Mouse (Mus musculus) lung, postnatal 0 days (tissue): Measurements from ENCODE around the gene Ppp2r5e. TPM values are rescaled to one million over a fixed set of nuclear protein-coding genes. Genes with fewer than 3 reads are reported as not detected.

Experiments used
- ATAC-seq: fragments of 200-750 bp; cut with Nextera tagmentation; 2 replicates; pipeline ENCODE4 v1.8.0; 2017; ENCODE audit warnings: moderate library complexity
- DNase-seq: peaks from one replicate; pipeline ENCODE4 v3.0.0-alpha.2; 2016; ENCODE audit warnings: low spot score
- H3K27ac ChIP-seq: fragments of 300-500 bp; sonication (generic); 2 replicates; pipeline ENCODE4 v1.5.1; 2014; ENCODE audit warnings: antibody characterized with exemption, mild to moderate bottlenecking, low read length, mixed read lengths
- H3K27me3 ChIP-seq: fragments of 300-500 bp; sonication (generic); replicated peaks from 2 replicates; pipeline ENCODE4 v1.6.1; 2014; ENCODE audit warnings: low read length, mixed read lengths; ENCODE audit not compliant: insufficient read depth
- H3K36me3 ChIP-seq: fragments of 300-500 bp; sonication (generic); 2 replicates; pipeline ENCODE4 v1.6.1; 2014; ENCODE audit warnings: low read length, mixed read lengths; ENCODE audit not compliant: insufficient read depth
- H3K4me1 ChIP-seq: fragments of 300-500 bp; sonication (generic); 2 replicates; pipeline ENCODE4 v1.6.1; 2014; ENCODE audit warnings: antibody characterized with exemption, low read depth, low read length, mixed read lengths; ENCODE audit not compliant: insufficient read depth
- H3K4me2 ChIP-seq: fragments of 300-500 bp; sonication (generic); replicated peaks from 2 replicates; pipeline ENCODE4 v1.6.1; 2014; ENCODE audit warnings: low read depth, mild to moderate bottlenecking, low read length, moderate library complexity, mixed read lengths
- H3K4me3 ChIP-seq: fragments of 300-500 bp; sonication (generic); 2 replicates; pipeline ENCODE4 v1.5.1; 2014; ENCODE audit warnings: low read depth, low read length
- H3K9ac ChIP-seq: fragments of 300-500 bp; sonication (generic); replicated peaks from 2 replicates; pipeline ENCODE4 v1.6.1; 2014; ENCODE audit warnings: low read depth, mild to moderate bottlenecking
- H3K9me3 ChIP-seq: fragments of 300-500 bp; sonication (generic); 2 replicates; pipeline ENCODE4 v1.6.1; 2016; ENCODE audit warnings: low read length, mixed read lengths
- CTCF ChIP-seq: IDR thresholded peaks from 2 replicates; pipeline ENCODE4 v1.5.1; 2016; ENCODE audit warnings: antibody characterized with exemption, mild to moderate bottlenecking
- EP300 ChIP-seq: IDR thresholded peaks from 2 replicates; pipeline ENCODE4 v1.6.1; 2016; ENCODE audit warnings: antibody characterized with exemption, mild to moderate bottlenecking, control low read depth
- WGBS: fragments of 180-500 bp; shearing (Covaris S2); extraction: QIAGEN DNeasy Blood & Tissue Kit; methylation state at CpG from one replicate; pipeline ENCODE4 v1.1.7; 2014; 5-methylcytosine and 5-hydroxymethylcytosine counted together
- polyA plus RNA-seq: library from polyadenylated mRNA; unstranded; fragments of >200 nt; fragmentation: Nextera tagmentation; extraction: Ambion mirVana; gene quantifications from 2 replicates; pipeline ENCODE4 v1.2.1, GENCODE M21; 2015

Ppp2r5e gene
- polyA plus RNA-seq, 1 experiment from 2014 or later, result 13.3 TPM

- ATAC-seq (no peak), DNase-seq (no peak)
- no peaks in the 10 kb centered on the region for H3K4me1 ChIP-seq
- H3K27ac ChIP-seq, result no peak overlapping the region
- H3K9me3 ChIP-seq, result no peaks in the 10 kb centered on the region
- no peak overlapping the region for H3K4me2 ChIP-seq
- no peak for TF ChIP-seq EP300
- peak; percentile 20 for TF ChIP-seq CTCF
- H3K27me3 ChIP-seq, result no peaks in the 10 kb centered on the region
- H3K9ac ChIP-seq, result no peak overlapping the region
- H3K36me3 ChIP-seq, result no peaks in the 10 kb centered on the region
- no peak overlapping the region for H3K4me3 ChIP-seq
Measured at GRCm38 (mm10) chr12:75587501-75587900, 8.5 kb downstream of the Ppp2r5e start.

- no peak overlapping the region for H3K4me3 ChIP-seq
- H3K27ac ChIP-seq, result no peak overlapping the region
- no peak overlapping the region for H3K9ac ChIP-seq
- no peaks in the 10 kb centered on the region for H3K9me3 ChIP-seq
- H3K27me3 ChIP-seq, result no peaks in the 10 kb centered on the region
- no peak for ATAC-seq
- no peaks in the 10 kb centered on the region for H3K36me3 ChIP-seq
- no peaks in the 10 kb centered on the region for H3K4me1 ChIP-seq
- no peak for DNase-seq
- TF ChIP-seq CTCF, result no peak
- TF ChIP-seq EP300, result no peak
- 59% methylated on average over 3 of the region's 3 CpGs for WGBS
- no peak overlapping the region for H3K4me2 ChIP-seq
Measured at GRCm38 (mm10) chr12:75583776-75584175, 12.3 kb downstream of the Ppp2r5e start.

- DNase-seq (peak; percentile 50), ATAC-seq (no peak; the same call in 1 of the 2 replicates)
- H3K4me3 ChIP-seq, result no peak overlapping the region
- 64% methylated on average over 2 of the region's 2 CpGs for WGBS
- TF ChIP-seq CTCF (no peak), EP300 (no peak)
- H3K4me2 ChIP-seq, result no peak overlapping the region
- no peak overlapping the region for H3K9ac ChIP-seq
- H3K36me3 ChIP-seq, result no peaks in the 10 kb centered on the region
- no peaks in the 10 kb centered on the region for H3K27me3 ChIP-seq
- H3K9me3 ChIP-seq, result no peaks in the 10 kb centered on the region
- H3K27ac ChIP-seq, result no peak overlapping the region
- H3K4me1 ChIP-seq, result no peaks in the 10 kb centered on the region
Measured at GRCm38 (mm10) chr12:75579076-75579475, 17.0 kb downstream of the Ppp2r5e start.

- WGBS, result 58% methylated on average over 5 of the region's 5 CpGs
- Histone ChIP-seq H3K27ac (no peak overlapping the region), H3K9ac (no peak overlapping the region), H3K4me2 (no peak overlapping the region), H3K4me3 (no peak overlapping the region), H3K9me3 (no peaks in the 10 kb centered on the region), H3K4me1 (peaks cover 3% of the 10 kb centered on the region; the same call in 1 of the 2 replicates), H3K27me3 (no peaks in the 10 kb centered on the region), H3K36me3 (no peaks in the 10 kb centered on the region)
- TF ChIP-seq CTCF (no peak), EP300 (no peak)
- ATAC-seq (no peak), DNase-seq (no peak)
Measured at GRCm38 (mm10) chr12:75577255-75577654, 18.8 kb downstream of the Ppp2r5e start.

DNA sequence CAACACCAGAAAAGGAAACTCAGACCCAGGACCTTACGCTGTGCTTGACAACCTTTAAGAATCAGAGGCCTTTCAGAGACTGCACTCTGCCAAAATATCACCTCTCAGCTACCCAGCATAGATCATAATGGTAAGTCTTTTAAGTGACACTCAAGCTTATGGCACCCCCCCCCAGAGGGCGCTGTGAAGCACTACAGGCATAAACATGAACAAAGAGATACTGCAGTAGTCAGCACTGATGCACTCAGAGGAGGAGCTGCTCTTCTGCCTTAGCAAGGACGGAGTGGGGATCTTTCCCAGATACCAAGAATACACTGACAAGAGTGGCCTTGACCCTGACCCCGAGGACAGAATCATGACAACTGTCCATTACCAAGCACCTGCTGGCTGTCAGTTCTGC is 23.8 kb downstream of the Ppp2r5e start:
- Histone ChIP-seq H3K9me3 (no peaks in the 10 kb centered on the region), H3K27me3 (no peaks in the 10 kb centered on the region), H3K36me3 (no peaks in the 10 kb centered on the region), H3K4me2 (no peak overlapping the region), H3K4me3 (no peak overlapping the region), H3K9ac (no peak overlapping the region), H3K4me1 (peaks cover 9% of the 10 kb centered on the region), H3K27ac (no peak overlapping the region)
- no peak for ATAC-seq
- WGBS, result 72% methylated on average over 4 of the region's 4 CpGs
- no peak for TF ChIP-seq EP300
- TF ChIP-seq CTCF, result peak; percentile 58
- DNase-seq, result peak; percentile 29

DNA sequence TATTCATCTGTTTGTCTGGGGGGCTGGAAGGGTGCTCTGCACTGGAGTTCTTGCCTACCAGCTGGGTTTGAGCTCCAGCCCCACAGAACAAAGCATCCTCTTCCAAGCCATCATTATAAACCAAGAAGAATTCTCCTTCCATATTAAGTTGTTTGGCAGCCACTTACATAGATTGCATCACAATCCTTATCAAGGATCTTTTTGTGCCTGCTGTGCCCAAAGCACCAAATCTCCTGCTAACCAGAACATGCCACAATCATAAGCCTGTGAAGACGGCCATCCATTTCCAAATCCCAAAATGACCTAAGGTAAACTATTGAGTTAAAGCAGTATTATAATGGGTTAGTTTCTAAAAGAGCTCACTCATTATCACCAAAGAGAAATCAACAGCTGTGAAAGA is 25.9 kb downstream of the Ppp2r5e start:
- ATAC-seq (no peak), DNase-seq (peak; percentile 24)
- Histone ChIP-seq H3K27me3 (no peaks in the 10 kb centered on the region), H3K4me2 (no peak overlapping the region), H3K9ac (no peak overlapping the region), H3K9me3 (no peaks in the 10 kb centered on the region), H3K36me3 (no peaks in the 10 kb centered on the region), H3K27ac (no peak overlapping the region), H3K4me3 (no peak overlapping the region), H3K4me1 (peaks cover 11% of the 10 kb centered on the region)
- TF ChIP-seq EP300, result no peak; the same call in 1 of the 2 replicates
- TF ChIP-seq CTCF, result no peak
- WGBS, result 41% methylated on average over 1 of the region's 1 CpGs

GRCm38 (mm10) chr12:75567745-75568144 is 28.3 kb downstream of the Ppp2r5e start:
- H3K9ac ChIP-seq, result no peak overlapping the region
- peak overlapping the region; percentile 54 for H3K27ac ChIP-seq
- no peaks in the 10 kb centered on the region for H3K9me3 ChIP-seq
- H3K4me2 ChIP-seq, result no peak overlapping the region
- WGBS, result 35% methylated on average over 5 of the region's 5 CpGs
- no peaks in the 10 kb centered on the region for H3K27me3 ChIP-seq
- H3K36me3 ChIP-seq, result no peaks in the 10 kb centered on the region
- ATAC-seq, result peak; percentile 89
- DNase-seq, result peak; percentile 85
- H3K4me3 ChIP-seq, result no peak overlapping the region
- TF ChIP-seq CTCF (no peak), EP300 (peak; percentile 88)
- peaks cover 11% of the 10 kb centered on the region for H3K4me1 ChIP-seq
